Mouse (Mus musculus): ENCODE data around the gene Gtpbp3. TPM values are rescaled to one million over a fixed set of nuclear protein-coding genes. Genes with fewer than 3 reads are reported as not detected.

Gtpbp3 gene
- total and polyA plus RNA-seq, 3 experiments, result 17.4 to 26.7 (median 20.7) TPM

GRCm38 (mm10) chr8:71547590-71547989 is 59.7 kb downstream of the Gtpbp3 start:
- peaks cover 35 to 55% of the 10 kb centered on the region in 2 experiments for H3K36me3 ChIP-seq (replicated peaks in 1 of 2; ENCODE audit: control insufficient read depth in 1 of 2, insufficient read depth in 1 of 2, low read length in 1 of 2)
- no peak overlapping the region for H3K4me3 ChIP-seq (replicated peaks in 1 of 3; ENCODE audit: low read depth in 2 of 3, low read length in 2 of 3, poor library complexity in 1 of 3)
- H3K4me1 ChIP-seq (ENCODE audit: control insufficient read depth in 1 of 2, insufficient read depth in 2 of 2), result peaks cover 9% of the 10 kb centered on the region in 2 experiments; a peak in 3 of 4 replicates
- no peak overlapping the region for H3K9ac ChIP-seq (ENCODE audit: insufficient read depth, low read depth)
- DNase-seq (ENCODE audit: extremely low read depth), result no peak
- H3K4me2 ChIP-seq (ENCODE audit: insufficient read depth, low read depth, poor library complexity, severe bottlenecking), result no peak overlapping the region
- dilution Hi-C loops (cut with MboI; ENCODE audit: extremely low pct_ligation_motif_present, extremely low pct_unique_long_range_greater_than_20kb, low sequenced_read_pairs), result no loop called here
- no peaks in the 10 kb centered on the region for H3K27me3 ChIP-seq (replicated peaks)
- TF ChIP-seq SMC3 (IDR thresholded peaks at IDR 0.05; ENCODE audit: low read depth, low read length) (no peak), MEF2A (IDR thresholded peaks at IDR 0.05; ENCODE audit: borderline replicate concordance, low read depth, low read length) (no peak), CHD2 (IDR thresholded peaks at IDR 0.05; ENCODE audit: low read length) (no peak), ZMIZ1 (IDR thresholded peaks at IDR 0.05; ENCODE audit: low read depth, low read length) (no peak), MAFK (IDR thresholded peaks at IDR 0.05; ENCODE audit: insufficient replicate concordance, low read length) (no peak), BHLHE40 (IDR thresholded peaks at IDR 0.05; ENCODE audit: low read depth, low read length) (no peak), ELF1 (IDR thresholded peaks at IDR 0.05; ENCODE audit: low read depth, low read length) (no peak), MAZ (IDR thresholded peaks at IDR 0.05; ENCODE audit: low read depth, low read length) (no peak), JUN (IDR thresholded peaks at IDR 0.05; ENCODE audit: insufficient read depth, low read depth, low read length) (no peak), MXI1 (IDR thresholded peaks at IDR 0.05; ENCODE audit: low read depth, low read length) (no peak), POLR2A (IDR thresholded peaks at IDR 0.05; ENCODE audit: low read depth, low read length) (no peak), ZKSCAN1 (IDR thresholded peaks at IDR 0.05; ENCODE audit: borderline replicate concordance, low read depth, low read length) (no peak), ZNF384 (IDR thresholded peaks at IDR 0.05; ENCODE audit: low read depth, low read length) (no peak), RAD21 (IDR thresholded peaks at IDR 0.05; ENCODE audit: low read depth, low read length) (no peak), GABPA (IDR thresholded peaks at IDR 0.05; ENCODE audit: insufficient replicate concordance, low read depth, low read length) (no peak), USF1 (IDR thresholded peaks at IDR 0.05; ENCODE audit: low read depth, low read length) (no peak), USF2 (conservative IDR thresholded peaks at IDR 0.05; ENCODE audit: low read depth, low read length) (no peak), CHD1 (IDR thresholded peaks at IDR 0.05; ENCODE audit: low read depth, low read length) (no peak), EP300 (IDR thresholded peaks at IDR 0.05; ENCODE audit: low read length) (no peak), TCF12 (IDR thresholded peaks at IDR 0.05; ENCODE audit: low read depth, low read length) (no peak)
- H3K9me3 ChIP-seq (replicated peaks; ENCODE audit: low read length), result no peaks in the 10 kb centered on the region
- in situ Hi-C loops (cut with MboI; ENCODE audit: low pct_ligation_motif_present, low pct_unique_long_range_greater_than_20kb, low sequenced_read_pairs), result no loop called here
- H3K79me2 ChIP-seq (replicated peaks; ENCODE audit: control insufficient read depth, extremely low read depth, insufficient read depth, poor library complexity, severe bottlenecking), result peaks cover 17% of the 10 kb centered on the region
- no peak overlapping the region for H3K27ac ChIP-seq (ENCODE audit: insufficient read depth, low read depth)

Other genes starting within 250 kb of the Gtpbp3 start
Only the 20 nearest of the 27 such genes appear.
- 118 and 130 TPM in 2 replicates for gene Use1, start 121.3 kb upstream of the Gtpbp3 start, total RNA-seq (2012; rRNA removed)
- 69.6 and 78.4 TPM in 2 replicates for gene Use1, start 121.3 kb upstream of the Gtpbp3 start, total RNA-seq (2014; rRNA removed)
- 98.7 and 111 TPM in 2 replicates for gene Use1, start 121.3 kb upstream of the Gtpbp3 start, polyA plus RNA-seq (2012; ENCODE audit: insufficient read length, low read depth)
- gene Ocel1, start 116.8 kb upstream of the Gtpbp3 start, total RNA-seq (2012; rRNA removed), result 7.1 and 8.9 TPM in 2 replicates
- 4.4 and 4.8 TPM in 2 replicates for gene Ocel1, start 116.8 kb upstream of the Gtpbp3 start, total RNA-seq (2014; rRNA removed)
- gene Ocel1, start 116.8 kb upstream of the Gtpbp3 start, polyA plus RNA-seq (2012; ENCODE audit: insufficient read length, low read depth), result 4.5 and 7.4 TPM in 2 replicates
- gene Nr2f6, start 106.1 kb upstream of the Gtpbp3 start, total RNA-seq (2012; rRNA removed), result 25.2 and 25.3 TPM in 2 replicates
- gene Nr2f6, start 106.1 kb upstream of the Gtpbp3 start, total RNA-seq (2014; rRNA removed), result 11.8 and 13.1 TPM in 2 replicates
- 14.2 and 15.6 TPM in 2 replicates for gene Nr2f6, start 106.1 kb upstream of the Gtpbp3 start, polyA plus RNA-seq (2012; ENCODE audit: insufficient read length, low read depth)
- not detected in 2 replicates for gene Ushbp1, start 92.3 kb upstream of the Gtpbp3 start, total RNA-seq (2012; rRNA removed)
- gene Ushbp1, start 92.3 kb upstream of the Gtpbp3 start, total RNA-seq (2014; rRNA removed), result not detected in 2 replicates
- gene Ushbp1, start 92.3 kb upstream of the Gtpbp3 start, polyA plus RNA-seq (2012; ENCODE audit: insufficient read length, low read depth), result not detected in 2 replicates
- 66.0 and 67.3 TPM in 2 replicates for gene Babam1, start 91.2 kb upstream of the Gtpbp3 start, total RNA-seq (2012; rRNA removed)
- gene Babam1, start 91.2 kb upstream of the Gtpbp3 start, total RNA-seq (2014; rRNA removed), result 47.6 and 56.7 TPM in 2 replicates
- 132 and 137 TPM in 2 replicates for gene Babam1, start 91.2 kb upstream of the Gtpbp3 start, polyA plus RNA-seq (2012; ENCODE audit: insufficient read length, low read depth)
- 17.9 and 24.7 TPM in 2 replicates for gene Ankle1, start 82.1 kb upstream of the Gtpbp3 start, total RNA-seq (2012; rRNA removed)
- gene Ankle1, start 82.1 kb upstream of the Gtpbp3 start, total RNA-seq (2014; rRNA removed), result 9.0 and 9.4 TPM in 2 replicates
- gene Ankle1, start 82.1 kb upstream of the Gtpbp3 start, polyA plus RNA-seq (2012; ENCODE audit: insufficient read length, low read depth), result 17.4 and 17.6 TPM in 2 replicates
- 28.2 and 33.2 TPM in 2 replicates for gene Abhd8, start 24.4 kb upstream of the Gtpbp3 start, total RNA-seq (2012; rRNA removed)
- 8.5 and 8.9 TPM in 2 replicates for gene Abhd8, start 24.4 kb upstream of the Gtpbp3 start, total RNA-seq (2014; rRNA removed)
- 5.2 and 6.0 TPM in 2 replicates for gene Abhd8, start 24.4 kb upstream of the Gtpbp3 start, polyA plus RNA-seq (2012; ENCODE audit: insufficient read length, low read depth)
- 150 and 180 TPM in 2 replicates for gene Mrpl34, start 23.1 kb upstream of the Gtpbp3 start, total RNA-seq (2012; rRNA removed)
- 80.1 and 94.4 TPM in 2 replicates for gene Mrpl34, start 23.1 kb upstream of the Gtpbp3 start, total RNA-seq (2014; rRNA removed)
- gene Mrpl34, start 23.1 kb upstream of the Gtpbp3 start, polyA plus RNA-seq (2012; ENCODE audit: insufficient read length, low read depth), result 123 and 133 TPM in 2 replicates
- 59.3 and 62.8 TPM in 2 replicates for gene Dda1, start 18.9 kb upstream of the Gtpbp3 start, total RNA-seq (2012; rRNA removed)
- gene Dda1, start 18.9 kb upstream of the Gtpbp3 start, total RNA-seq (2014; rRNA removed), result 49.8 and 57.4 TPM in 2 replicates
- gene Dda1, start 18.9 kb upstream of the Gtpbp3 start, polyA plus RNA-seq (2012; ENCODE audit: insufficient read length, low read depth), result 65.8 and 78.1 TPM in 2 replicates
- 5.5 and 6.7 TPM in 2 replicates for gene Ano8, start 2.1 kb upstream of the Gtpbp3 start, total RNA-seq (2012; rRNA removed)
- 1.8 and 1.9 TPM in 2 replicates for gene Ano8, start 2.1 kb upstream of the Gtpbp3 start, total RNA-seq (2014; rRNA removed)
- 1.8 and 2.1 TPM in 2 replicates for gene Ano8, start 2.1 kb upstream of the Gtpbp3 start, polyA plus RNA-seq (2012; ENCODE audit: insufficient read length, low read depth)
- gene Plvap, start 23.6 kb downstream of the Gtpbp3 start, total RNA-seq (2012; rRNA removed), result 0.04 TPM in 1 of 2 replicates, not detected in the other
- gene Plvap, start 23.6 kb downstream of the Gtpbp3 start, total RNA-seq (2014; rRNA removed), result not detected in 2 replicates
- gene Plvap, start 23.6 kb downstream of the Gtpbp3 start, polyA plus RNA-seq (2012; ENCODE audit: insufficient read length, low read depth), result 0.27 and 0.37 TPM in 2 replicates
- gene Ccdc194, start 37.6 kb downstream of the Gtpbp3 start, total RNA-seq (2012; rRNA removed), result not detected in 2 replicates
- not detected in 2 replicates for gene Ccdc194, start 37.6 kb downstream of the Gtpbp3 start, total RNA-seq (2014; rRNA removed)
- not detected in 2 replicates for gene Ccdc194, start 37.6 kb downstream of the Gtpbp3 start, polyA plus RNA-seq (2012; ENCODE audit: insufficient read length, low read depth)
- 404 and 424 TPM in 2 replicates for gene Bst2, start 49.4 kb downstream of the Gtpbp3 start, total RNA-seq (2012; rRNA removed)
- gene Bst2, start 49.4 kb downstream of the Gtpbp3 start, total RNA-seq (2014; rRNA removed), result 304 and 321 TPM in 2 replicates
- gene Bst2, start 49.4 kb downstream of the Gtpbp3 start, polyA plus RNA-seq (2012; ENCODE audit: insufficient read length, low read depth), result 214 and 243 TPM in 2 replicates
- gene Mvb12a, start 54.8 kb downstream of the Gtpbp3 start, total RNA-seq (2012; rRNA removed), result 113 and 128 TPM in 2 replicates
- gene Mvb12a, start 54.8 kb downstream of the Gtpbp3 start, total RNA-seq (2014; rRNA removed), result 149 and 157 TPM in 2 replicates
- gene Mvb12a, start 54.8 kb downstream of the Gtpbp3 start, polyA plus RNA-seq (2012; ENCODE audit: insufficient read length, low read depth), result 80.5 and 82.1 TPM in 2 replicates
- gene Tmem221, start 70.8 kb downstream of the Gtpbp3 start, total RNA-seq (2012; rRNA removed), result 0.21 and 0.51 TPM in 2 replicates
- not detected in 2 replicates for gene Tmem221, start 70.8 kb downstream of the Gtpbp3 start, total RNA-seq (2014; rRNA removed)
- not detected in 2 replicates for gene Tmem221, start 70.8 kb downstream of the Gtpbp3 start, polyA plus RNA-seq (2012; ENCODE audit: insufficient read length, low read depth)
- 0.04 TPM in 1 of 2 replicates, not detected in the other for gene Nxnl1, start 78.5 kb downstream of the Gtpbp3 start, total RNA-seq (2012; rRNA removed)
- gene Nxnl1, start 78.5 kb downstream of the Gtpbp3 start, total RNA-seq (2014; rRNA removed), result not detected in 2 replicates
- 0.08 TPM in 1 of 2 replicates, not detected in the other for gene Nxnl1, start 78.5 kb downstream of the Gtpbp3 start, polyA plus RNA-seq (2012; ENCODE audit: insufficient read length, low read depth)
- gene Slc27a1, start 80.8 kb downstream of the Gtpbp3 start, total RNA-seq (2012; rRNA removed), result 2.7 and 4.0 TPM in 2 replicates
- gene Slc27a1, start 80.8 kb downstream of the Gtpbp3 start, total RNA-seq (2014; rRNA removed), result 1.8 and 2.3 TPM in 2 replicates
- gene Slc27a1, start 80.8 kb downstream of the Gtpbp3 start, polyA plus RNA-seq (2012; ENCODE audit: insufficient read length, low read depth), result 2.3 and 2.4 TPM in 2 replicates
- gene Pgls, start 104.1 kb downstream of the Gtpbp3 start, total RNA-seq (2012; rRNA removed), result 183 and 215 TPM in 2 replicates
- gene Pgls, start 104.1 kb downstream of the Gtpbp3 start, total RNA-seq (2014; rRNA removed), result 94.2 and 118 TPM in 2 replicates
- gene Pgls, start 104.1 kb downstream of the Gtpbp3 start, polyA plus RNA-seq (2012; ENCODE audit: insufficient read length, low read depth), result 72.5 and 74.9 TPM in 2 replicates
- 95.2 and 136 TPM in 2 replicates for gene Fam129c, start 109.5 kb downstream of the Gtpbp3 start, total RNA-seq (2012; rRNA removed)
- gene Fam129c, start 109.5 kb downstream of the Gtpbp3 start, total RNA-seq (2014; rRNA removed), result 86.3 and 89.2 TPM in 2 replicates
- gene Fam129c, start 109.5 kb downstream of the Gtpbp3 start, polyA plus RNA-seq (2012; ENCODE audit: insufficient read length, low read depth), result 92.8 and 98.6 TPM in 2 replicates
- 85.3 and 92.0 TPM in 2 replicates for gene Colgalt1, start 122.9 kb downstream of the Gtpbp3 start, total RNA-seq (2012; rRNA removed)
- 68.7 and 72.0 TPM in 2 replicates for gene Colgalt1, start 122.9 kb downstream of the Gtpbp3 start, total RNA-seq (2014; rRNA removed)
- gene Colgalt1, start 122.9 kb downstream of the Gtpbp3 start, polyA plus RNA-seq (2012; ENCODE audit: insufficient read length, low read depth), result 72.0 and 73.7 TPM in 2 replicates